Mouse (Mus musculus) erythroblast, embryonic 14.5 days (primary cell): ENCODE measurements at regions not wholly inside any gene's neighbourhood (a gene's known extent, or its start where the extent isn't known, plus 50 kb on each side); places are given as distances from the start of the nearest gene placed in this dataset.

Source experiments
- H3K27me3 ChIP-seq: 2 replicates; pipeline ENCODE4 v1.6.1; 2012; ENCODE audit warnings: inconsistent platforms; ENCODE audit not compliant: control insufficient read depth
- H3K36me3 ChIP-seq: 2 replicates; pipeline ENCODE4 v1.6.1; 2012; ENCODE audit warnings: mild to moderate bottlenecking, inconsistent platforms; ENCODE audit not compliant: control insufficient read depth
- H3K4me1 ChIP-seq: 2 replicates; pipeline ENCODE4 v1.6.1; 2012; ENCODE audit warnings: inconsistent platforms; ENCODE audit not compliant: control insufficient read depth
- H3K4me3 ChIP-seq: replicated peaks from 2 replicates; pipeline ENCODE3; 2012; ENCODE audit warnings: moderate library complexity, mild to moderate bottlenecking, inconsistent platforms
- H3K9me3 ChIP-seq: 2 replicates; pipeline ENCODE4 v1.6.1; 2012; ENCODE audit warnings: low read length, inconsistent platforms, mixed read lengths; ENCODE audit not compliant: control insufficient read depth
- GATA1 ChIP-seq: IDR thresholded peaks from 2 replicates; pipeline ENCODE4 v1.6.1; 2012; ENCODE audit warnings: low read length, inconsistent platforms, mixed read lengths
- TAL1 ChIP-seq: IDR thresholded peaks from 3 replicates; pipeline ENCODE4 v1.6.1; 2012; ENCODE audit warnings: low read length, inconsistent platforms, mixed read lengths

DNA sequence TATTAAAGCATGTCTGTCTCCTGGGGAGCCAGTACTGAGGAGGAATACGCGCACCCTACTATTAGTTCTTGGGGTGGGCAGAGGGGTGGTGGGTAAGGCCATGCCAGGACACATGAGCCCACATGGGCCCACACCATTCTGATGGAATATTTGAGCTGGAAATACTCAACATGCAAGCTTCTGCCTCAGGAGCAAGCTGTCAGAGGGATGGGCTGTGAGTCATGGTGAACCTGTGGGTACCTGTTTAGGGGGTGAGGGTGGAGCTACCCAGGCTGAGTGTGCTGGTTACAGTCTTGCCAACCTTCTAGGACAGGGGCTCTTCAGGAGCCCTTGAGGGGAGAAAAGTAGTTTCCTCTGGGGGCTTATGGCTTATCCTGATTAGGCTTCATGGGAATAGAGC, 264.9 kb downstream of the Bcl11a start:
- no peak overlapping the region for H3K4me3 ChIP-seq
- no peaks in the 10 kb centered on the region for H3K36me3 ChIP-seq
- TF ChIP-seq TAL1, result no peak
- no peak for TF ChIP-seq GATA1
- H3K9me3 ChIP-seq, result no peaks in the 10 kb centered on the region
- H3K27me3 ChIP-seq, result no peaks in the 10 kb centered on the region
- H3K4me1 ChIP-seq, result no peaks in the 10 kb centered on the region; the same call in 1 of the 2 replicates

DNA sequence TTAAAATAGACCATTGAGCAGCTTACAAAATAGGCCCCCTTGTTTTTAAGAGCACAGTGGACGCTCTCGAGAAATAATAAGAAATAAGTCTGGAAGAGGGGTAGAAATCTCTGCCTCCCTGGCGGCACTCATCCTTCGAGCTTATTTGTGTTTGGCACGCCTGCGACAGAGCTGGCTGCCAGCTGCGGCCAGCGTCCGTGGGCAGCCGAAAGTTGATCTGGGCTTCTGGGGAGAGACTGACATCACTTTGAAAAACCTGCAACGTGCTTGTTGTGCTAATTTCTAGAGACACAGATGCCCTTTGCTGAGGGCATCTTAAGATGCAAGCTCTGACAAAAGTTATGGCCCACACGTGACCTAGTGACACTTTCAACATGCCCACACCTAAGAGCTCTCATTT, 269.4 kb downstream of the Bcl11a start:
- H3K27me3 ChIP-seq, result no peaks in the 10 kb centered on the region
- no peak overlapping the region for H3K4me3 ChIP-seq
- TF ChIP-seq GATA1 (no peak), TAL1 (no peak)
- H3K9me3 ChIP-seq, result no peaks in the 10 kb centered on the region
- no peaks in the 10 kb centered on the region for H3K4me1 ChIP-seq
- no peaks in the 10 kb centered on the region for H3K36me3 ChIP-seq

DNA sequence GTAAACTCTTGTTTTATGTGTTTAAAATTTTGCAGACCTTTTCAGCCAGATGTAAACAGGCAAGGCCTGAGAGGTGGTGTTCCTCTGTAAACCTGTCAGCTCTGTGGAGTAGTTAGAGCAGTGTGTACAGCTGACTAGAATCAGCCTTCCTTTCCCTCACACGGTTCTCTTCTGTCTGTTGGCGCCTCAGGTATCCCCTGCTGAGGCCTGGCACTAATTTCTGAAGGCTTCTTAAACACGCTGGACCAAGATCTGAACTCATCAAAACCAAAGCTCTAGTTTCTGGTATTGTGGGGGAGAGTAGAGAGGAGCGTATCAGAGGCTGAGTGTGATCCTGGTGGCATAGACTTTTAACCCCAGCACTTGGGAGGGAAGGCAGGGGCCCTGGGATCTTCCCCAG, 270.9 kb downstream of the Bcl11a start:
- Histone ChIP-seq H3K4me3 (no peak overlapping the region), H3K9me3 (no peaks in the 10 kb centered on the region), H3K4me1 (no peaks in the 10 kb centered on the region), H3K36me3 (no peaks in the 10 kb centered on the region), H3K27me3 (no peaks in the 10 kb centered on the region)
- no peak for TF ChIP-seq TAL1
- TF ChIP-seq GATA1, result no peak

DNA sequence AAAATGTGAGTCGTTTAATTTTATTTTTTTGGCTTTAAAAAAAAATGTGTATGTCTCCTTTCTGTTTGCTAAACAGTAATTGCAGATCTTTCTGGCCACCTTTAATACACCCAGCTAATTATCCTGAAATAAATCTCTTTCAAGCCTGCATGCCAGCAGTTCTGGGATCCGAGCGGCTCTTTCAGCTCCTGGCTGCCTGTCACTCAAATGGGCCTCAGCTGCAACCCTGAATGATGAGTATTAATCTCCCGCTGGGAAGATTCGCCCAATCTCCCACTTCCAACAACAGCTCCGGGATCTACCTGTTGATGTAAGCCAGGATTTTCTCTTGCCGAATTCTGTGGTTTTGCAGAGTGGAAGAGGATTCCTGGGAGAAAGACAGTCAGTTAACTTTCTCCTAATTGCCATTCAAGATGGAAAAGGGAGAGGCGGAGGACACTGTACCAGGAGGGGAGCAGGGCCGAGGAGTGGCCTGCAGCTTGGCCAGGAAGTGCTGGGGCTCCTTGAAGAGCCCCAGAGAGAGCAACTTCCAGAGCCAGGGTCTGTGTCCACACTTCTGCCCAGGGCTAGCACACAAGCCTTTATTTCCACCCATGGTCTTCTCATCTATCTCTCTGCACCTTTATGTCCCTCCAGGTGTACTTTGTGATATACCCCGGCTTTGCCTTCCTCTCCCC, 272.2 kb downstream of the Bcl11a start:
- Histone ChIP-seq H3K36me3 (no peaks in the 10 kb centered on the region), H3K9me3 (no peaks in the 10 kb centered on the region), H3K27me3 (no peaks in the 10 kb centered on the region), H3K4me1 (no peaks in the 10 kb centered on the region), H3K4me3 (no peak overlapping the region)
- no peak for TF ChIP-seq TAL1
- no peak for TF ChIP-seq GATA1

DNA sequence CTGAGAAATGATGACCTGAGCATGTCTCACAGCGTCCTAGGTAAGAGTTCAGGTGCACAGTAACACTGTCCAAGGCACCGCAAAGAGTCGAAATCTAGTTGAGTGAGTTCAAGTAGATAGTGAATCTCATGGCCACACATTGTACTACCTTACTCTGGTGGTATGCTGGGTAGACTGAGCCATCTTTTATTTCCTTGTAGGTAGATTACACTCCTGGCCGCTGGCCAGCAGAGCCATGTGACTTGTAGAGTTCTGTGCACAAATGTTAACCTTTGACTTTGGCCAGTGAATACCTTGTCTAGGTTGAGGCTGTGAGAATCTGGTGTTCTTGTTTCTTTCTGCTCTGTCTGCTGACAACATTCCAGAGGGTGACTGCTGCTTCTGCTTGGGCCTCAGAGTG, 273.0 kb downstream of the Bcl11a start:
- no peaks in the 10 kb centered on the region for H3K27me3 ChIP-seq
- no peaks in the 10 kb centered on the region for H3K4me1 ChIP-seq
- no peaks in the 10 kb centered on the region for H3K9me3 ChIP-seq
- no peak overlapping the region for H3K4me3 ChIP-seq
- TF ChIP-seq GATA1 (no peak), TAL1 (no peak)
- H3K36me3 ChIP-seq, result no peaks in the 10 kb centered on the region

DNA sequence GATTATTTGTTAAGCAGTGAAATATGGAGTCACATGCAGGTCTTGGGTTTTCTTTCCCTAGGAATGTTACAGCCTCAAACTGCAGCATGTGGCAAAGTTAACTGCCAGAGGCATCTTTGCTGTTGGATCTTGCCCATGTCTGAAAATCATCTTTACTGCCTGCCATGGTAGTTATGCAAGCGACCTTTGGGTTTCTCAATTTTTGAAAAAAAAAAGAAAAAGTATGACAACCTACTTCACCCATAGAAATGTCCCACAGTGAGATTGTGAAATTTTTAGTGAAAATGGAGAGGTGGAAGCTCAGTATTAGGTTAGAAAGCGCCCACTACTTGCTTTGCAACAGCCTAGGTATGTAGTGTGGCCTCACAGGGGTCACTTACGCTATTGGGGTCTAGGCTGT, 274.2 kb downstream of the Bcl11a start:
- Histone ChIP-seq H3K27me3 (no peaks in the 10 kb centered on the region), H3K4me3 (no peak overlapping the region), H3K4me1 (no peaks in the 10 kb centered on the region), H3K9me3 (no peaks in the 10 kb centered on the region), H3K36me3 (no peaks in the 10 kb centered on the region)
- TF ChIP-seq TAL1, result no peak
- no peak for TF ChIP-seq GATA1

DNA sequence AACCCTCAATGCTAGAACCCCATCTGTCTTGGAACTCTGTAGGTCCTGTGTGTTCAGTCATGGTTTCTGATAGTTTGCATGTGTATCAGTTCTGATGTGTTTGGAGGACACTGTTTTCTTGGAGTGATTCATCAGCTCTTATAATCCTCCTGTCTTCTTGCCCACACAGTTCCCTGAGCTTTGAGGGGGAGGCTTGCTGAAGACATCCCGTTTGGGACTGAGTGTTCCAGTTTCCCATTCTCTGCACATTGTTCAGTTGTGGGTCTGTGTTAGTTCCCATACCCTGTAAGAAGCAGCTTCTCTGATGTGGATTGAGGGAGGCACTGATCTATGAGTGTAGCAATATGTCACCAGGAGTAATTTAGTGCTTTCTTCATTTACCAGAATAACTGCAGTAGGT, 275.2 kb downstream of the Bcl11a start:
- no peaks in the 10 kb centered on the region for H3K4me1 ChIP-seq

DNA sequence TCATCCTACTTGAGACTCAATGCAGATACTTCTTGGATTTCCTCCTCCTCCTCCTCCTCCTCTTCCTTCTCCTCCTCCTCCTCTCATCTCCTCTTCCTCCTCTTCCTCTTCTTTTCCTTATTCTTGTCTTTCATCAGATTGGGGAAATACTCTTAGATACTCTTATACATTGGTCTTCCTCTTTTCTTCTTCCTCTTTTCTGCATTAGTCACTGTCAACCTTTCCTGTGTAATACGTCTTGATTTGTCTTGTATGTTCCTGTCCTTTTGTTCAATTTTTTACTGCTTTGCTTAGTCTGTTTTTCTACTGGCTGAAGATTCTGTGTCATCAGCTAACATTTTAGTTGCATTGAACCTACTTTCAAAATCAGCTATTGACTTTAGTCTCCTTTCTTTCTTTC, 279.5 kb downstream of the Bcl11a start:
- no peak overlapping the region for H3K4me3 ChIP-seq
- H3K9me3 ChIP-seq, result no peaks in the 10 kb centered on the region
- no peaks in the 10 kb centered on the region for H3K36me3 ChIP-seq
- no peak for TF ChIP-seq TAL1
- no peaks in the 10 kb centered on the region for H3K4me1 ChIP-seq
- H3K27me3 ChIP-seq, result no peaks in the 10 kb centered on the region

More for the DNA sequence above, 275.2 kb downstream of the Bcl11a start:
- no peak for TF ChIP-seq GATA1
- no peak for TF ChIP-seq TAL1
- no peaks in the 10 kb centered on the region for H3K27me3 ChIP-seq
- H3K9me3 ChIP-seq, result no peaks in the 10 kb centered on the region
- no peaks in the 10 kb centered on the region for H3K36me3 ChIP-seq
- no peak overlapping the region for H3K4me3 ChIP-seq

DNA sequence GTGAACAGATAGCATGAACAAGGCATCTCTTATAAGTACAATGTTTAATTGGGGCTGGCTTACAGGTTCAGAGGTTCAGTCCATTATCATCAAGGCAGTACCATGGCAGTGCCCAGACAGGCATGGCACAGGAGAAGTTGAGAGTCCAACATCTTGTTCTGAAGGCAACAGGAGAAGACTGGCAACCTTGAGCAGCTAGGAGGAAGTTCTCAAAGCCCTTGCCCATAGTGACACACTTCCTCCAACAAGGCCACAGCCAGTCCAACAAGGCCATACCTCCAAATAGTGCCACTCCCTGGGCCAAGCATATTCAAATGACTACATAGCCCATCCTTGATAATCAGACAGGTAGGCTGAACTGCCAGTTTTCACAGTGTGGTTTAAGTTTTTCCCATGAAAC, 281.2 kb downstream of the Bcl11a start:
- Histone ChIP-seq H3K9me3 (no peaks in the 10 kb centered on the region), H3K4me1 (no peaks in the 10 kb centered on the region), H3K27me3 (no peaks in the 10 kb centered on the region), H3K36me3 (no peaks in the 10 kb centered on the region), H3K4me3 (no peak overlapping the region)
- TF ChIP-seq GATA1, result no peak
